Mouse (Mus musculus) lung, postnatal 0 days (tissue): ENCODE data around the gene Phex.

ENCODE experiments used
- CTCF ChIP-seq: IDR thresholded peaks from 2 replicates; pipeline ENCODE4 v1.5.1; 2016; ENCODE audit warnings: antibody characterized with exemption, mild to moderate bottlenecking
- EP300 ChIP-seq: IDR thresholded peaks from 2 replicates; pipeline ENCODE4 v1.6.1; 2016; ENCODE audit warnings: antibody characterized with exemption, mild to moderate bottlenecking, control low read depth

DNA sequence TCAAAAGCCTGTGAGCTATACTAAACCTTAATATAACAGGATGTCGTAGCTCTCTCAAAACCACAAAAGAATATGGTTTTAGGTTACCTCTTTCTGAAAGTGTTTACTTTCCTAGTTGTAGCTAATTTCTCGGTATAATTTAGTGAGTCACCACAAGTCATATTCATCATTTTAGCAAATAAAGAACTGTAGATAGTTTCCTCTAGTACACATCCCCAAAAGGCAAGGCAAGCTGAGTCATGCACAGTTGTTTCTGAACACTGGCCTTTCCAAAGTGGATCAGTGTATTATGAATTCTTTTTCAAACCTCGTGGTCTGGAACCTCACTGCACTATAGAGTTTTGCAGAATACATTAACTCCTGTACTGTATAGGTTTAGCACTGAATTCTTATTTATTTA is 143.5 kb downstream of the Phex start:
- TF ChIP-seq CTCF (no peak), EP300 (no peak)
